Mouse (Mus musculus) cerebellum, adult (tissue): ENCODE data around the gene C2cd3.
A peak's percentile ranks its signal among the peaks of the same experiment; 100 is the strongest.
"Not testable (repeated sequence)": the region's sequence is repeated elsewhere in the genome, so short reads cannot be mapped to it uniquely, and the experiment has no call there.

ENCODE experiments used
- ATAC-seq: cut with Nextera tagmentation; 2 replicates; pipeline ENCODE4 v1.9.2; 2017; ENCODE audit warnings: mild to moderate bottlenecking, moderate library complexity, mixed read lengths; ENCODE audit not compliant: insufficient number of reproducible peaks, low FRiP score, low TSS enrichment

C2cd3 gene

DNA sequence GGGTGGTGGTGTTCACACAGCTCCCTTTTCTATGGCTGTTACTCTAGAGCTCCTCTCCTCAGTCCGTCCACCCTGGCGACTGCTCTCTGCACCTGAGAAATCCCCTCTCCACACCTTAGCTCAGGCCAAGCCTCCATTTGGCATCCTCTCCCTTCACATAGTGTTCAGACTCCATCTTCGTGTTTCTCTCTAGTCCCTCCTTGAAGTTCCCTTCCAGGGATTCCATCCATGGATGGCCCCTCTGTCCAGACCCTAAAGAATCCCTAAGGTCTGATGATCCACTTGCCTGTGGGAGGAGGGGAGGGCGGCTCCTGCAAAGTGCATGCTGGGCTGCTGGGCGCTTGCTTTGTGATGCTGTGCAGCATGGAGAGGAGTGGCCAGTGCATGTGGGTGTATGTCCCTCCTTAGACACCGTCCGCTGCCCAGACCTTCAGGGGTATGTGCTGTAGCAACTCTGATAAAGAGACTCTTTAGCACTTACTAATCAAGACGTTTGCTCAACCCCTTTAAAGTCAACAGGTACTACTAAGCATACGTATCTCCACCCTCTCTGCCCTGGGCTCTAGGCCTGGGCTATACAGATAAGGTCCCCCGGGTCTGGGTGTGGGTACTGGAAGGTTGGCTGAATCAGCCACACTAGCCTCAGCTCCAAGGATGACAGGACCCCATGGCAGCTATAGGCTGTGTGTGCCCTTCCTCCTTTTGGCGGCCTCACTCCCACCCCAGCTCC is 94.9 kb downstream of the C2cd3 start:
- no peak for ATAC-seq

DNA sequence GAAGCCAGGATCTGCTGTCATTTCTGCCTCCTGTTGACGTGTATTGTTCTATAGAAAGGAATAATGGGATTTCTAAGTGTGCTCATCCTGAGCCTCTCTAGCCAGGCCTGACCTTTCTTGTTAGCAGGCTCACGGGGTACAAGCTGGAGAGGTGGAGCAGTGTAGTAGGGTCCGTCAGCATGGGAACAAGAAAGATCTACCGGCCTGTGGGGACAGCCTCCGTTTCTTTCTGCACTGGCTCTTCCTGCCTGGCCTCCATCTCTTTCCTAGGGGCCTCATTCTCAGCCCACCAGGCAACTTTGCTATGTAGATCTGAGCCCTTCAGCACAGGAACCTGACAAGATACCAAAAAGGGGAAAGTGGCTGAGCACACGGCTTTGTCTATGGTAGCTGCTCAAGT is 96.7 kb downstream of the C2cd3 start:
- ATAC-seq: no peak

- ATAC-seq: no peak
Observed at GRCm38 (mm10) chr7:100469502-100469901, 97.5 kb downstream of the C2cd3 start.

- no peak for ATAC-seq
Observed at GRCm38 (mm10) chr7:100470796-100471406, 98.9 kb downstream of the C2cd3 start.

DNA sequence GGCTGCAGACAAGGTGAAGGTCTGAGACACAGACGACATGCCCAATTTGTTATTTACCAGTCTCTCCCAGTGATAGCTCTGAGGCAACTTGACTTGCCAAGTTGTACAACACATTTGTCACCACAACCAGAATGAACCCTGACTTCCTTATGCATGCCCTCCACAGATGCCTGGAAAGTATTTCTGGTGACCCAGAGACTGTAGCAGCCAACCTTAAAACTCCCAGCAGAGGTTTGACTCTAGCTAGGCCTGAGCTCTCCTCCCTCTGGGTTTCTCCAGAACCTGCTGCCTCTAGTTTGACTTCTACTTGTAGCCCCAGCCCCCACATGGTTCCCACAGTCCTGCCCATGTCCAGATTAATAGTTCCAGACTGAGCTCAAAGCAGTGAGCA is 99.4 kb downstream of the C2cd3 start:
- ATAC-seq: no peak

DNA sequence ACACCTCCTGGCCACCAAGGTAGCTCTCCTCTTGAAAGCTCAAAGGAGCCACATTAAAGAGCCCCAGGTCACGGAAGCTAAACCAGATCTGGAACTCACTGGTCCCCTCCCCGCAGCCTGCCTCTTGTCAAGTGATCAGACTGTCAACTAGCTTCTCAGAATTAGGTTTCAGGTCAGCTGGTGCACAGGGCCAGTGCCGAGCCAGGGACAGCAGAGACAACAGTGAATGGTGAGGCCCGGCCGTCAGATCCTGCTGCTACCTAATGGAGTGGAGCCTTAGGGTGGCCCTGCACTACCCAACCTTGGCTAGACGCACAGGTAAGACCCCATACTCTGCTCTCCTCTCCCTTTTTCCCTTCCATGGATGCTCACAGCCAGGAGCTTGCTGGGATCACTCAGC is 100.7 kb downstream of the C2cd3 start, which contains the start of gene Ucp3:
TSS of gene Ucp3 (plus strand) at position 214 of the 400 bp plus-strand sequence.
- ATAC-seq: no peak

GRCm38 (mm10) chr7:100473846-100474454 is 101.9 kb downstream of the C2cd3 start:
- ATAC-seq: no peak

GRCm38 (mm10) chr7:100474680-100475079 is 102.6 kb downstream of the C2cd3 start:
- no peak for ATAC-seq

DNA sequence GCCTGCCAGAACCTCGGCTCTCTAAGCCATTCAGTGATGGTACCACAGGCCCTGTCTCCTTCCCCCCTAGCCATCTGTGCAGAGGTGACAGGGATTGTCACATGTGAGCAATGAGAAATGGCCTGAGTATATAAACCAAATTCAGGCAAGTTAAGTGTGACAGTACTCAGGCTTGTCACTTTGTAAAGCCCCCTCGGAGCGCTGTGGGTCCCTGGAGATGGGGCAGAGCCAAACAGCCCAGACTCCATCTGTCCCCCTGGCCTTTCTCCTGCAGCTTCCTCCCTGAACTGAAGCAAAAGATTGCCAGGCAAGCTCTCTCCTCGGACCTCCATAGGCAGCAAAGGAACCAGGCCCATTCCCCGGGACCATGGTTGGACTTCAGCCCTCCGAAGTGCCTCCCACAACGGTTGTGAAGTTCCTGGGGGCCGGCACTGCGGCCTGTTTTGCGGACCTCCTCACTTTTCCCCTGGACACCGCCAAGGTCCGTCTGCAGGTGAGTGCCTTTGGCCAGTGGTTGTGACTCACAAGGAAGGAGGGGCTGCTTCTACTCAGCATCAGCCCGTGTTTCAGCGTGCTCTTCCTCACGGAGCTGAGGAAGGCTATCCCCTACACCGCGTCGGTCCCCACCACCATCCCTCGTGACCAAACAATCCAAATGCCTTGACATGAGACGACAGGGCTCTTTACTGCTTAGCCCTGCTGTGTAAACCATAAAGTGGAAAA is 107.2 kb downstream of the C2cd3 start:
- ATAC-seq: no peak

DNA sequence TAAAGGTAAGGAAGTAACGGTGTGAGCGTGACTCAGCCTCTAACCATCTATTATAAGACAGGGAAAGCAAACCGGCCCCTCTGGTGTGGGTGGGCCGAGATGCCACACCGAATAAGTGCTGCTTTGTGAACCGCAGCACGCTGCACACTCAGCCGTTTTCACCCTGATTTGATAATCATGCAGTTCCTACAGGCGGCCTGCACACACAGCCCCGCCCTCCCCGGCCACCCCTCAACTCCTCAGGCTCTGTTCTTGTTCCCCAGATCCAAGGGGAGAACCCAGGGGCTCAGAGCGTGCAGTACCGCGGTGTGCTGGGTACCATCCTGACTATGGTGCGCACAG is 107.8 kb downstream of the C2cd3 start:
- no peak for ATAC-seq

DNA sequence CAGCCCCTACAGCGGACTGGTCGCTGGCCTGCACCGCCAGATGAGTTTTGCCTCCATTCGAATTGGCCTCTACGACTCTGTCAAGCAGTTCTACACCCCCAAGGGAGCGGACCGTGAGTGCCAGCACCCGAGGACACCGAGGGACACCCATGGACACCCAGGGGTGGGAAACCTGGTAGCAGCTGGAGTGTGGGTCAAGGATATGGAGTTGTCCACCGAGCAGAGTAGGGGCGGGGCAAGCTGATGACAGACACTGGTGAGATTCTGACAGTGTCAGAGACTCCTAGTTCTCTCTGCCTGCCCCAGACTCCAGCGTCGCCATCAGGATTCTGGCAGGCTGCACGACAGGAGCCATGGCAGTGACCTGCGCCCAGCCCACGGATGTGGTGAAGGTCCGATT is 108.1 kb downstream of the C2cd3 start:
- ATAC-seq: no peak

DNA sequence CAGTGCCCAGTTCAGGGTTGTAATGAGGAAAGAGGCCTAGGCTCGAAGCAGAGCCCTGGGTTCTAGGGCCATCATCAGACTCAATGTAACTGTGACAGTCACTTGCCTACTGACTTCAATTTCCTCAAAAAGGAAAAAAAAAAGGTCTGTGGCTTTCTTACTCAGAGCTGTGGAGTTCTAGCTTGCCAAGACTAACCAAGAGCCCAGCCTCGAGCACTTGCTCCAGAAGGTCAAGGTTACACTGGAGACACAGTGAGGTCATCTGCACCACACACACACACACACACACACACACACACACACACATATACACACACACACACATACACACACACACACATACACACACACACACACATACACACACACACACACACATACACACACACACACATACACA is 110.0 kb downstream of the C2cd3 start:
- not testable (repeated sequence) for ATAC-seq

DNA sequence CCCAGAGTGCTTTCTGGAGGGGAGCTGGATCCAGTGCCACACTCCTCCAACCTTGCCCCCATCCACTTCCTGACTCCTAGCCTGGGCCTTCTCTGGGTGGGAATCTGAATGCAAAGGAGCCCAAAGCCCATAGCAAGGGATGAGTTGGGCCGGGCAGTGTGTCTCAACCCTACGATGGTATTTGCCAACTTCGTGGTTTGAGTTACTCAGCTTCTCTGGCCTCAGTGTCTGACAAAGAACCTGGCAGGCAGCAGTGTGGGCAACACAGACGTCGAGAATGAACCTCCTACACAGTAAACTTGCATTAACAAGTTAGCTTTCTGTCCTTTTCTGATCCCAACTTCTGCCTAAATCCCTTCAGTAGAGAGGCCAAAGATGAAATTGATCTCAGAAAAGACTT is 112.5 kb downstream of the C2cd3 start:
- ATAC-seq: no peak

DNA sequence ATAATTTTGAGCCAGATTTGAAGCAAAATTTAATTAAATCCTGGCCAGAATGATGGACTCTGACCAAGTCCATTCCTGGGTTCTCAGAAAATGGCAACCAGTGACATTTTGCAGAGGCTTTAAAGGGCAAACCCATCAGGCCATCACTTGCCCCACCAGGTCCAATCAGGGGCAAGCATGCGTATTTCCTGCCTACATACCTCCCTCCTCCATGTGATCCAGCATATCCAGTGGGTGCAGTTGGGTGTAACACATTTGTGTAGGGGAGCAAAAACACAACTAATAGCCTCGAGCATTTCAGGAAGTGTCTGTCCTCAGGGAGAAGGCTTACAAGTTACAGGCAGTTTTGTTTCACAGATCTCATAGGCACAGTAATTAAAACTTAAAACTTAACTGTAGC is 115.3 kb downstream of the C2cd3 start:
- no peak for ATAC-seq

- ATAC-seq: no peak
Observed at GRCm38 (mm10) chr7:100488474-100489048, 116.5 kb downstream of the C2cd3 start.

- ATAC-seq: no peak
Observed at GRCm38 (mm10) chr7:100492391-100493116, 120.5 kb downstream of the C2cd3 start.

DNA sequence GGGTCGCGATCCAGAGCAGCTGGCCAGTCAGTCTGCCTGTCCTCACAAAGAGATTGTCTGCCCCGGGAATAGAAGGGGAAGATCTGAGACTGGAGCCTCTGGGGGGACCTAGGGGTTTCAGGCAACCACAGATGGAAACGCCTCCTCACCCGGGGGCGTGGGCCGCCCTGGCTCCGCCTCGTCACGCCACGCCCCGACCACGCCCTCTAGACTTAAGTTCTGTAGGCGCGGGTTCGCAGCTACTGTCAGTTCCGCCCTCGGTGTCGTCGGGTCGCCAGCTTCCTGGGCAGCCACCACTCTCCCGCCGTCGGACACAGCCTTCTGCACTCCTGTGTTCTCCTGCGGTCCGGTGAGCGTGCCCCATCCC is 121.1 kb downstream of the C2cd3 start, which contains the start of gene Ucp2:
TSS of gene Ucp2 (plus strand) at position 221 of the 367 bp plus-strand sequence.
- ATAC-seq: 0 out of 2 replicates have a peak, but pooled peaks have one; percentile 26

GRCm38 (mm10) chr7:100493484-100494414 is 121.7 kb downstream of the C2cd3 start:
- no peak for ATAC-seq

DNA sequence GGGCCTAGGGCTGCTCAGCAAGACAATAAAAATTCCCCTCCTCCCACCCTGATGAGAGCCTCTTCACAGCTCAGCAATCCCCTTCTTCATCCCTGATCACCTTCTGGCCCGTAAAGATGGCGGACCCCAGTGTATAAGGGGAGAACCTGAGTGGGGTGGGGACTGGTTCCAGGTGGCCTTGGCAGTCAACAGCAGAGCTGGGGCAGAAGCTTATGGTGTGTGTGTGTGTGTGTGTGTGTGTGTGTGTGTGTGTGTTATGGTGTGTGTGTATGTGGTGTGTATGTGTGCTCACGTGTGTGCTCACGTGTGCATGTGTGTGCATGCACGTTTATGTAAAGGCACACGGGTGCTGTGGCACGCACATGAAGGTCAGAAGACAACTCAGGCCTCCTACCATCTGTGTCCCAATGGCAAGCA is 122.4 kb downstream of the C2cd3 start:
- ATAC-seq: no peak
